Mouse (Mus musculus) cortical plate, adult 2 months (tissue): ENCODE measurements around the gene Krtap28-10.
"Not testable (repeated sequence)": the region's sequence is repeated elsewhere in the genome, so short reads cannot be mapped to it uniquely, and the experiment has no call there.

ENCODE experiments used
- CTCF ChIP-seq: fragments of 200-500 bp; IDR thresholded peaks from 2 replicates; pipeline ENCODE4 v1.5.1; 2011; ENCODE audit warnings: mild to moderate bottlenecking, control low read depth, low read length; ENCODE audit not compliant: insufficient read depth; ENCODE audit errors: extremely low read depth
- POLR2A ChIP-seq: fragments of 200-500 bp; IDR thresholded peaks from 2 replicates; pipeline ENCODE4 v1.6.1; 2011; ENCODE audit warnings: mild to moderate bottlenecking, low read length, control low read depth; ENCODE audit not compliant: insufficient read depth; ENCODE audit errors: extremely low read depth

DNA sequence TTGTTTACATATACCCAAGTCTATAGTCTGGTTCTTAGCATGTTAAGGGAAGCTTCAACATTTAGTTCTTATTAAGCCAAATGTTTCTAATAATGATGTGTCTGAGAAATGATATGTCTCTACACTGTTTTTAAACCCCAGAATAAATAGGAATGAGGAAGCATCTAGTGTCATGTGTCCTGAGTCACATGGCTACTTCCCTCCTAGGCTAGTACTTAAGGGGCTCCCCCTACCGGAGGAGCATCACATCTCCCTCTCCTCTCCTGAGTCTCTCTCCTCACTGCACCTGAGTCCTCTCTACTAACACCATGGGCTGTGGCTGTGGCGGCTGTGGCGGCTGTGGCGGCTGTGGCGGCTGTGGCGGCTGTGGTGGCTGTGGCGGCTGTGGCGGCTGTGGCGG is 42.0 kb downstream of the Krtap28-10 start, which contains the start of gene Gm47959:
- TF ChIP-seq POLR2A, CTCF: not testable (repeated sequence)
